Mouse (Mus musculus) limb, embryonic 12.5 days (tissue): Measurements from ENCODE around the gene Scnn1g. TPM values are rescaled to one million over a fixed set of nuclear protein-coding genes. Genes with fewer than 3 reads are reported as not detected.

Experiments used
- ATAC-seq: fragments of 200-750 bp; cut with Nextera tagmentation; 2 replicates; pipeline ENCODE4 v1.8.0; 2017; ENCODE audit warnings: low read depth, moderate TSS enrichment; ENCODE audit not compliant: insufficient number of reproducible peaks, insufficient read depth, low FRiP score, low TSS enrichment
- H3K27ac ChIP-seq: fragments of 300-500 bp; sonication (generic); 2 replicates; pipeline ENCODE4 v1.5.1; 2016; ENCODE audit warnings: mild to moderate bottlenecking, moderate library complexity
- H3K27me3 ChIP-seq: fragments of 300-500 bp; sonication (generic); 2 replicates; pipeline ENCODE4 v1.6.1; 2016; ENCODE audit warnings: mild to moderate bottlenecking, moderate library complexity
- H3K36me3 ChIP-seq: fragments of 300-500 bp; sonication (generic); 2 replicates; pipeline ENCODE4 v1.6.1; 2016; ENCODE audit warnings: mild to moderate bottlenecking, moderate library complexity
- H3K4me1 ChIP-seq: fragments of 300-500 bp; sonication (generic); replicated peaks from 2 replicates; pipeline ENCODE4 v1.6.1; 2016
- H3K4me2 ChIP-seq: fragments of 300-500 bp; sonication (generic); 2 replicates; pipeline ENCODE4 v1.6.1; 2016; ENCODE audit warnings: mild to moderate bottlenecking, moderate library complexity
- H3K4me3 ChIP-seq: fragments of 300-500 bp; sonication (generic); replicated peaks from 2 replicates; pipeline ENCODE4 v1.5.1; 2016; ENCODE audit warnings: mild to moderate bottlenecking
- H3K9ac ChIP-seq: fragments of 300-500 bp; sonication (generic); replicated peaks from 2 replicates; pipeline ENCODE4 v1.6.1; 2016; ENCODE audit warnings: mild to moderate bottlenecking, moderate library complexity
- H3K9me3 ChIP-seq: fragments of 300-500 bp; sonication (generic); 2 replicates; pipeline ENCODE4 v1.6.1; 2016; ENCODE audit warnings: mild to moderate bottlenecking, moderate library complexity
- WGBS: fragments of 180-500 bp; shearing (Covaris S2); methylation state at CpG from one replicate; pipeline ENCODE4 v1.1.7; 2016; 5-methylcytosine and 5-hydroxymethylcytosine counted together
- polyA plus RNA-seq: library from polyadenylated mRNA; unstranded; fragments of >200 nt; fragmentation: Nextera tagmentation; extraction: Ambion mirVana; gene quantifications from 2 replicates; pipeline ENCODE4 v1.2.1, GENCODE M21; 2016

Scnn1g gene
- 0.06 and 0.15 TPM in 2 replicates for polyA plus RNA-seq

DNA sequence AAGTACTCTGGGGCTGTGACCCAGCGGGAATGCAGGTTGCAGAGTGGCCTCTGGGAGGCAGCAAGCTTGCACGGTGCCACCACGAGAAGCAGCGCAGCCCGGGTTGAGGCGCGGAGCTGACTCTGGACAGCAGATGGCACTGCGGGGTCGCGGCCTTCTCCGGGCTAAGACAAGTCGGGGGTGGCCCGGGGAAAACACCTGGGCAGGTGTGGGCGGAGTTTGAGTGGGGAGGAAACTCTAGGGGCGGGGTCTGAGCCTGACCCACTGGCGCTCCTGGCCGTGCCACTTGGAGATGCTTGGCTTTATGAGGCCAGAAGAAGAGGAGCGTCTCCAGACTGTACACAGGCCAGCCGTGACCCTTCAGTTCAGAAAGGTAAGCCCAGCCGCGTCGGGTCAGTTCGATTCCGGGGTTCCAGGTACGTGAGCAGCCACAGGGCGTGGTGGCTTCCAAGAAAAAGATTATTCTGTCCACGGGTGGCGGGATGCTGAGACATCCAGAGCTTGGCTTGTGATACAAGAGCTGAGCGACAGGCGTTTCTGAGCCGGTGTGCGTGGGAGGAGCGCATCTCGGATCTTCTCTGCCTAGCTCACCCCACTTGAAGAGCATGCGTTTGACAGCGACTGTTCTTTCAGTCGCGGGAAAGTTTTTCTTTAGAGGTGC lies at the start of gene Scnn1g:
Gene Scnn1g, plus strand, starts transcription at position 309 of the 661 bp plus-strand sequence.
- WGBS, result under 1% methylated on average over 38 of the region's 38 CpGs
- Histone ChIP-seq H3K9ac (no peak within 1 kb of the TSS), H3K27me3 (peaks cover 57% of the 10 kb centered on the region), H3K4me2 (peak within 1 kb of the TSS; percentile 49), H3K4me3 (peak within 1 kb of the TSS; percentile 28), H3K27ac (no peak within 1 kb of the TSS), H3K36me3 (no peaks in the 10 kb centered on the region), H3K4me1 (peaks cover 6% of the 10 kb centered on the region; the same call in 1 of the 2 replicates), H3K9me3 (no peaks in the 10 kb centered on the region)
- peak; percentile 76 for ATAC-seq

DNA sequence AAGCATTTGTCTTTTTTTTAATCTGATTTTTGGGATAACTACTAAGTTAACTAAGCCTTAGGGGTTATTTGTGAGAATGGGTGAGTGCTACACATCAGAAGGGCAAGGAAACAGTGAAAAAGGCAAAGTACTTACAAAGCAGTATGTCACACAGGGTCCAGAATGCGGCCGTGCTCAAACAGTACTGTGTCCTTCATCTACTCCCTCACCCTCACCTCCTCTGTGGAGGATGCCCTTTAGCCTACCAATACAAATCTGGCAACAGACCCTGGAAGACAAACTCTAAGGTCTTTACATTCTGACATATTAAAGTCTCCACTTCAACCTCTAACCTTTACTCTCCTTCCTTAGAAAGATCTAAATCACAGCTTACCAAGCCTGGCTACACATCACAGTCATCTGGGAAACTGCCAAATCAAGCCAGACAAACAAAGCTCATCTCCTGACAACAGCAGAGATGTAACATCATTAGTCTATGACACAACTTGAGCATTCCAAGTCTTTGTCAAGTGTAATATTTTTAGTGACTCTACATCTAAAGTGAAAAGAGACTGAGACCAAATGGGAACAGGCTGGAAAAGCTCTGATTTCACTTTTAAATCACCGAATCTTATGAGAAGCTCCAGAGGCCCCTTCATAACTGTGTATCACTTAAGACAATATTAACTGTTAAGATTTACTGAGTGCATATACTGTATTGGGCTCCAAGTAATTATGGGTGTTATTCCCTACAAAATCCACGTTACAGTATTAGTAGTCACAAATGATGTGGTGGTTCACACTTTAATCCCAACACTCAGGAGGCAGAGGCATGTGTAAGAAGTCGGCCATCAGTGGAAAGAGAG lies 48.9 kb upstream of the Scnn1g start:
- no peak overlapping the region for H3K9ac ChIP-seq
- H3K4me1 ChIP-seq, result no peaks in the 10 kb centered on the region
- WGBS, result 93% methylated on average over 5 of the region's 5 CpGs
- ATAC-seq, result no peak
- H3K4me3 ChIP-seq, result no peak overlapping the region
- H3K4me2 ChIP-seq, result no peak overlapping the region
- H3K9me3 ChIP-seq, result no peaks in the 10 kb centered on the region
- H3K27me3 ChIP-seq, result no peaks in the 10 kb centered on the region
- 0 out of 2 replicates have a peak, but pooled peaks cover 3% of the 10 kb centered on the region for H3K36me3 ChIP-seq
- H3K27ac ChIP-seq, result no peak overlapping the region

- Histone ChIP-seq H3K4me1 (peaks cover 11% of the 10 kb centered on the region), H3K36me3 (0 out of 2 replicates have a peak, but pooled peaks cover 2% of the 10 kb centered on the region), H3K4me2 (no peak overlapping the region)
These were observed 44.9 kb upstream of the Scnn1g start for GRCm38 (mm10) chr7:121689338-121689737.

DNA sequence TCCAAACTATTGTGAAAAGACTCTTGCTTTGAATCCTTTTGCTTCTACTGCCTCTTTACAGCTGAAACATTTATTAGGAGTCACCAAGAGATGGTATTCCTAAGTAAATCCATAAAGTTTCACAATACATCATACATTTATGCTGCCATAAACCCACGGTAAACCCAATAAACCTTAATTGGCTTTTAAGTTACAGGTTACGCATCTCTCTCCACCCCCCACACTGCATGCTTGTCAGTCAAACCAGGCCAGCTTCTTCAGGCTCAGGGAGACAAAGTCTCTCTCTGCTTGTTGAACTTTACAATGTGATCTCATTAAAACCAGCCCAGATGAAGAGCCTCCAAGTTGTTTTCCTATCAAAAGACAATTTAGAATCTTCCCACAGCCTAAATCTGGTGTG lies 42.5 kb upstream of the Scnn1g start:
- ATAC-seq, result no peak
- H3K27me3 ChIP-seq, result no peaks in the 10 kb centered on the region
- no peaks in the 10 kb centered on the region for H3K36me3 ChIP-seq
- H3K4me2 ChIP-seq, result no peak overlapping the region
- no peak overlapping the region for H3K27ac ChIP-seq
- no peak overlapping the region for H3K9ac ChIP-seq
- peaks cover 11% of the 10 kb centered on the region for H3K4me1 ChIP-seq
- WGBS, result 30% methylated on average over 2 of the region's 2 CpGs
- H3K9me3 ChIP-seq, result no peaks in the 10 kb centered on the region
- no peak overlapping the region for H3K4me3 ChIP-seq

More at GRCm38 (mm10) chr7:121689338-121689737, 44.9 kb upstream of the Scnn1g start:
- Histone ChIP-seq H3K27me3 (no peaks in the 10 kb centered on the region), H3K4me3 (no peak overlapping the region), H3K9me3 (no peaks in the 10 kb centered on the region), H3K27ac (no peak overlapping the region), H3K9ac (no peak overlapping the region)
- no peak for ATAC-seq

DNA sequence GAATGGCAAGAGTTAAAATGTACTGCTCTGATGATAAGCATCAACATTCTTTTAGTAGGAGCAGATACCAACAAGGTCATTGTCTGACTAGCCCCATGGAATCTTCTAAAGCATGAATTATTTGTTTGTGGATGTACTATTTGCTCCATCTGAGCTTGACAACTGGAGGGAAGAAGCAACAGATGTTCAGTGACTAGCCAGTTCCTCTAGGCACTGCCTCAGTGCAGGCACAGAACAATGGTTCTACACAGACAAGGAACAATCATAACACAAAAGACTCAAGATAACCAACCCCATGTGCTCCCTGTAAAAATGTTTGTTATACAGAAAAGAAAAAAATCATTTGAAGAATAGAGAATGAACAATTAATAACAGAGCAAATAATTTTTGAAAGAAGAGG lies 37.1 kb upstream of the Scnn1g start:
- no peak for ATAC-seq
- Histone ChIP-seq H3K27me3 (no peaks in the 10 kb centered on the region), H3K9ac (no peak overlapping the region), H3K4me1 (peaks cover 9% of the 10 kb centered on the region; the same call in 1 of the 2 replicates), H3K4me2 (no peak overlapping the region), H3K27ac (no peak overlapping the region), H3K9me3 (no peaks in the 10 kb centered on the region), H3K4me3 (no peak overlapping the region), H3K36me3 (no peaks in the 10 kb centered on the region)

DNA sequence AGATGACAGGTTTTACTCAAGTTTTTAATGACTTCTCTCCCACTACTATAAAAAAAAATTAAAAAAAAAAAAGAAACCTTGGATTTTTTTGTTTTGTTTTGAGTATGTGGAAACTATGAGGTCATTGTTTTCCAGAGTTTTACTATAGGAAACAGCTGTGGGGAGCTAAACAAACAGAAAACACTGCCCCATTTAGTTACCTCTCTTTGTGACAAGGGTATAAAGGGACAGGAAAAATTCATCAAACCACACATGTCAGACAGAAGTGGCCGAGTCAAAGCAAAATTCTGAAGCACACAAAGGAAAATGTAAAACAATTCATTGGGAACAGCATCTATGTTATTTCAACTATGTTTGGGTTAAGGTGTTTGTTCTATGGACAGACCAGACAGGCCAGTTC lies 36.7 kb upstream of the Scnn1g start:
- WGBS, result 72% methylated on average over 1 of the region's 1 CpGs
- Histone ChIP-seq H3K4me1 (peaks cover 9% of the 10 kb centered on the region; the same call in 1 of the 2 replicates), H3K27me3 (no peaks in the 10 kb centered on the region), H3K36me3 (no peaks in the 10 kb centered on the region), H3K9ac (no peak overlapping the region), H3K27ac (no peak overlapping the region), H3K4me3 (no peak overlapping the region), H3K9me3 (no peaks in the 10 kb centered on the region), H3K4me2 (no peak overlapping the region)
- ATAC-seq, result no peak

- Histone ChIP-seq H3K4me3 (no peak overlapping the region), H3K27ac (no peak overlapping the region), H3K27me3 (no peaks in the 10 kb centered on the region), H3K9me3 (no peaks in the 10 kb centered on the region), H3K4me2 (no peak overlapping the region), H3K36me3 (no peaks in the 10 kb centered on the region), H3K9ac (no peak overlapping the region), H3K4me1 (peaks cover 11% of the 10 kb centered on the region; the same call in 1 of the 2 replicates)
- ATAC-seq, result no peak
These were observed 35.1 kb upstream of the Scnn1g start for GRCm38 (mm10) chr7:121699218-121699617.

GRCm38 (mm10) chr7:121700480-121700879 lies 33.8 kb upstream of the Scnn1g start:
- Histone ChIP-seq H3K9me3 (no peaks in the 10 kb centered on the region), H3K9ac (no peak overlapping the region), H3K36me3 (no peaks in the 10 kb centered on the region), H3K4me3 (no peak overlapping the region), H3K4me2 (no peak overlapping the region), H3K27ac (no peak overlapping the region), H3K4me1 (peaks cover 20% of the 10 kb centered on the region), H3K27me3 (no peaks in the 10 kb centered on the region)
- 93% methylated on average over 3 of the region's 3 CpGs for WGBS
- no peak for ATAC-seq

- Histone ChIP-seq H3K27ac (no peak overlapping the region), H3K4me3 (no peak overlapping the region), H3K9ac (no peak overlapping the region), H3K4me2 (no peak overlapping the region), H3K4me1 (peaks cover 31% of the 10 kb centered on the region), H3K36me3 (no peaks in the 10 kb centered on the region), H3K9me3 (no peaks in the 10 kb centered on the region), H3K27me3 (no peaks in the 10 kb centered on the region)
- no peak for ATAC-seq
- WGBS, result 68% methylated on average over 6 of the region's 6 CpGs
These were observed 32.3 kb upstream of the Scnn1g start for GRCm38 (mm10) chr7:121701983-121702382.

GRCm38 (mm10) chr7:121705051-121705450 lies 29.2 kb upstream of the Scnn1g start:
- no peaks in the 10 kb centered on the region for H3K9me3 ChIP-seq
- H3K4me2 ChIP-seq, result peak overlapping the region; percentile 3; the same call in 1 of the 2 replicates
- H3K4me1 ChIP-seq, result peaks cover 22% of the 10 kb centered on the region
- H3K27ac ChIP-seq, result no peak overlapping the region
- WGBS, result 90% methylated on average over 2 of the region's 2 CpGs
- H3K36me3 ChIP-seq, result no peaks in the 10 kb centered on the region
- no peak overlapping the region for H3K4me3 ChIP-seq
- no peak overlapping the region for H3K9ac ChIP-seq
- ATAC-seq, result no peak
- peaks cover 2% of the 10 kb centered on the region; the same call in 1 of the 2 replicates for H3K27me3 ChIP-seq

DNA sequence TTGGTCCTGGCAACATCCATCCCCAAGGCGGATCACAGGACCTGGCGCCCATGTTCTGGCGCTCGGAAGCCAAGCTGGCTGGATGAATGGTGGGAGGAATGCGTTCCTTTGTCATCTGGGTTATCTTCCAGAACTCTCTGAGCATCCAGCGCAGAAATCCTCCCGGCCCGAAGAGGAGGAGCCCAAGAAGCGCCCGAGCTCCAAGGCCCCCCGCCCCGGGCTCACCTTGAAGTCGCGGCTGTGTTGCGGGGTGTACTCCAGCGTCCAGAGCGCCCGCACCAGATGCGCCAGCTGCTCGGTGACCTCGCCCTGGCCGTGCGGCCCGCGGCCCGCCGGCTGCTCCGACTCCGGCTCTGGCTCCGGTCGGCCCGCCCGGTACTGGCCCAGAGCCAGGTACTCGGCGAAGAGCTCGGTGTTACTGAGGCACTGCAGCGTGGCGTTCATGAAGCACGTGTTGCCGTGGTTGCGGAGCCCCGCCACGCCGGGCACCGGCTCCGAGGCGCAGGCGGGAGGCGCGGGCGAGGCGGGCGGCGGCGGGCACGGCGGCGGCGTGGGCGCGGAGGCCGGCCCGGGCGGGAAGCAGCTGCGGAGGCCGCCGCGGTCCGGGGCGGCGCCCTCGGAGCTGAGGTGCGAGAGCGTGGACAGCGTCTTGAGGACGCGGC lies 27.7 kb upstream of the Scnn1g start:
- Histone ChIP-seq H3K27ac (no peak overlapping the region; the same call in 1 of the 2 replicates), H3K9me3 (no peaks in the 10 kb centered on the region), H3K4me2 (peak overlapping the region; percentile 99), H3K4me1 (peaks cover 22% of the 10 kb centered on the region), H3K9ac (peak overlapping the region; percentile 76), H3K27me3 (peaks cover 2% of the 10 kb centered on the region; the same call in 1 of the 2 replicates), H3K36me3 (no peaks in the 10 kb centered on the region), H3K4me3 (peak overlapping the region; percentile 84)
- ATAC-seq, result peak; percentile 0; the same call in 1 of the 2 replicates
- under 1% methylated on average over 52 of the region's 77 CpGs for WGBS
